Mouse (Mus musculus) natural killer cell, adult 2 months (primary cell): ENCODE data around the gene Pepd.

ENCODE experiments used
- DNase-seq, 2 experiments: peaks; one replicate each; pipeline ENCODE4 v3.0.0; 2022; ENCODE audit warnings: low spot score in 2 of 2

Gene Pepd

DNA sequence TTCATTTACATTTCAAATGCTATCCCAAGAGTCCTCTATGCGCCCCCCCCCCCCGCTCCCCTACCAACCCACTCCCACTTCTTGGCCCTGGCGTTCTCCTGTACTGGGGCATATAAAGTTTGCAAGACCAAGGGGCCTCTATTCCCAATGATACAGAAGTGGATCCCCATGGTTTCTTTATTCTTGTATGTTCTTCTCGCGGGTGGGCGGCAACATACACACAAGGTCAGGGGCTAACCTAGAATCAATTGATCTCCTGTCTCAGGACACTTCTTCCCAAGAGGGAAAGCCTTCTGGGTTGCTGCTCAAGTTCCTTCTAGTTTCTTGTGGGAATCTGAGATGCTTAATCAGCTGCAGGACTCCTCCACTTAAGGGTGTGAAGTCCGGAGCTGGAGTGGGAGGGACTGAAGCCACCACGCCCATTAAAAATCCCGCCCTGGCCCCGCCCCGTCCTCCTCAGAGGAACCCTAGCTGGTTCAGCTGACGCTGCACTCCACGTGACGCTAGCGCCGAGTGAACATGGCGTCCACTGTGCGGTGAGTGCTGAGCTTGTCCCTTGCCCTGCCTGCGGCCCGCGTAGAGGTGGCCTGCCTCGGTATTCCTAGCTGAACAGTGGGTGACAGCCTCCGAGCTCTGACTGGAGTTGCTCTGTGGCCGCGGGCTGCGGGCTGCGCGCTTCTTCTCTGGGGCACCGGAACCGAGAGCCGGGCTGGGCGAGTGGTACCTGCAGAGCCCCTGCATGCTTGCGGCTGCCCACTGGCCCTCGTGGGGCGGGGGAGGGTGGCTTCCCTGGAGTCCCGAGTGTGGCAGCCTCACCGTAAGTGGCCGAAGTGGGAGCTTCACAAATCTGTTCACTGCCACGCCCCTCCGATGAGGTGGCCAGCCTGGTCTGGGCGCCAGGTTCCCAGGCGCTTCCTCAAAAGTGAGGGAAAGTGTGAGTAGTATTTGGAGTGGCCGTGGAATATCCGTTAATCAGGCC is at the start of gene Pepd:
Gene Pepd (plus strand): TSS at position 461 of the 979 bp plus-strand sequence.
- peak; percentile 69 to 77 for DNase-seq

DNA sequence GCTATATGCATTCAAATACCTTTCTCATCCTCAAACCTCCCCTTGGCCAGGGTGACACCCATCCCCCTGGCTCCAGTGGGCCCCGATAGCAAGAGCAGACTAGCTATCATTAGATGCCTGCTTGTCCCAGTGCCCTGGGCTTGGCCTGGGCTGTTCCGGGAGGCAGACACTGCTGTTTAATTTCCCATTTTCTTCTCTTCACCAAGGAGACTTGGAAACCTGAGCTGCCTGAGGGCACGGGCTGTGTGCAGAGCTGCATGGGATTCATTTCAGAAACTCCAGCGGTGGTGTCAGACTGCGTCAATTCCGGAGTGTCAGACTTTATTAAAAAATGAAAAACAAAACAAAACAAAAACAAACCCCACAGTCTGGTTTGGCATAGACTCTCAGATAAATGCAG is 44.9 kb upstream of the Pepd start:
- no peak for DNase-seq

GRCm38 (mm10) chr7:34869693-34870092 is 42.5 kb upstream of the Pepd start:
- DNase-seq, result no peak

- no peak for DNase-seq
These were observed 35.4 kb upstream of the Pepd start for GRCm38 (mm10) chr7:34876787-34877186.

GRCm38 (mm10) chr7:34877820-34878219 is 34.4 kb upstream of the Pepd start:
- DNase-seq, result no peak

GRCm38 (mm10) chr7:34888441-34888840 is 23.7 kb upstream of the Pepd start:
- no peak for DNase-seq

DNA sequence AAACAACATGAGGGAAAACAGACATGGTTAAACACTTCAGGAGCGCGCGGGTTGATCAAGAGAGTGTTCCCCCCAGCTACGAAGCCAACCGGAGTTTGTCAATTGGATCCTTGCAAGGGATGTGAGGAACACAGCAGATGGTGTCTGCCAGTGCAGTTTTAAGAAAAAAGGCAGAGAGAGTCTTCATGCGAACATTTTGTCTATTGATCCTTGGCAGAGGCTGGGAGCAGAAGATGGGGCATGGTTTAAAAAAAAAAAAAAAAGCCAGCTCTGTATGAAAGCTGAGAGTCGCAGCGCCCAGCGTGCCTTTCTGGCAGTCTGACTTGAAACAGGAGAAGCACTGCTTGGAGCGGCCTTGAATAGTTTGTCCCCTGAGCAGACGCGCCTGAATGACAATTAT is 23.3 kb upstream of the Pepd start:
- DNase-seq, result no peak

DNA sequence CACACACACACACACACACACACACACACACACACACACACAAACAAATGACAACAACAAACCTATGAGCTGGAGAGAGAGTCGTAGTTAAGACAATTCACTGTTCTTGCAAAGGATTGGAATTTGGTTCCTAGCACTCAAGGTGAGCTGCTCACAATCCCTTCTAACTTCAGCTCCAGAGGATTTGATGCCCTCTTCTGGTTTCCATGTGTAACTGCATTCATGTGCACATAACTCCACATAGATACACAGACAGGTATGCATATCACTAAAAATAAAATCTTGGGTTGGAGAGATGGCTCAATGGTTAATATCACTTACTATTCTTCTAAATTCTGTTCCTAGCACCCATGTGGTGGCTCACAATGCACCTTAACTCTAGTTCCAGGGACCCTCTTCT is 19.3 kb upstream of the Pepd start:
- DNase-seq, result no peak

- DNase-seq, result no peak
These were observed 15.7 kb upstream of the Pepd start for GRCm38 (mm10) chr7:34896461-34896860.

GRCm38 (mm10) chr7:34897058-34897457 is 15.1 kb upstream of the Pepd start:
- no peak for DNase-seq

GRCm38 (mm10) chr7:34910096-34911066 is 1.8 kb upstream of the Pepd start:
- DNase-seq, result no peak

- no peak for DNase-seq
These were observed 1.8 kb downstream of the Pepd start for GRCm38 (mm10) chr7:34913956-34914355.

- no peak for DNase-seq
These were observed 3.4 kb downstream of the Pepd start for GRCm38 (mm10) chr7:34915555-34915954.

DNA sequence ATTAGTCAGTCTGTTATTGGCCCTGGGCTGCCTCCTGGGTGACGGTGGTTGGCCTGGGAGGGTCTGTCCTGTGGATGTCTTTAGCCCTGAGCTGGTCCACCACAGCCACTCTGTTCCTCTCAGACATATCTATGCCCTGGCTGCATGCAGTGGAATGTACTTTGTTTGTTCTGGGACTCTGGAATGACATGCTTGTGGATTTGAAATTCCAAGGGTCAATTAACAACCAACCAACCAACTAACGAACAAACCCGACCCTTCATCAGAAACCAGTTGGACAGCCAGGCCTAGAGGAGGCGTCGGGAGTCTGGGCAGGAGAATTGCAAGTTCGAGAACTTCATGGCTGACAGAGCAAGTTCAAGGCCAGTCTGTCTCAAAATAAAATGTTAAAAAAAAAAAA is 5.4 kb downstream of the Pepd start:
- DNase-seq, result no peak

GRCm38 (mm10) chr7:34917998-34918397 is 5.8 kb downstream of the Pepd start:
- DNase-seq, result no peak

- peak in 1 of 2 experiments; percentile 56 for DNase-seq
These were observed 6.2 kb downstream of the Pepd start for GRCm38 (mm10) chr7:34918416-34918815.

DNA sequence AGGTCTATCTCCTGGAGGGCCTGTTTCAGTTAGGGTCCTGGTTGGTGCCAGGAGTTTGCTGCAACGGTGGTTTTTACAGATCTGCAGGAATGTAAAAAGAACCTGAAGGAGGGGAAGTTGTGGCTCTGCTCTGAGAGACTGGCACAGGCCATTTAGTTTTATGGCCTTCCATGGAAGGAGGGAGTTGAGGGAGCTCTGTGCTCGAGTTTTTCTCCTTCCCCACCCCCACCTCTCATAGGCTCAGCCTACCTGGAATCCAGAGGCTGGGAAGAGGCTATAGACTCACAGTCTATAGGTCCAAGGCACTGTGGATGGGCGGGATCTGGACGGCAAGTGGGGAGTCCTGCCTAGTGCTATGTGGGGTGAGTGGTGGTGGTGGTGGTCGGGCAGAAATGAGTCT is 6.9 kb downstream of the Pepd start:
- no peak for DNase-seq

DNA sequence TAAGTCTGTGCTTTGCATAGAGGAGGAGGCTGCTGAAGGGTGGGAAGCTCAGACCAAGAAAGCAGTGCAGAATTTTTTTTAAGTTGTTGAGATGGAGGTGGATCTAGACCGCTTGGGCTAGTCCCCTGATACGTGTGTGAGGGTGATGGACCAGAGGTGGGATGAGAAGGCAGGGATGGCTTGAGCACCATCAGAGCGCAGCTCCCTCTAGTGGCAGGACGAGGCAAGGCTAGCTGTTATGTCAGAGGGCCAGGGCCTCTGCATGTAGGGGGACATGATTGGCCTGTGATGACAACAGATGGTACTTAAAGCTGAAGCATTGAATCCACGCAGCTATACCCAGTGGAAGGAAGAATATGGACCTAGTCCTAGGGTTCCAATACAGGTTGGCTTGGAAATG is 7.6 kb downstream of the Pepd start:
- DNase-seq, result peak; percentile 19 to 40

DNA sequence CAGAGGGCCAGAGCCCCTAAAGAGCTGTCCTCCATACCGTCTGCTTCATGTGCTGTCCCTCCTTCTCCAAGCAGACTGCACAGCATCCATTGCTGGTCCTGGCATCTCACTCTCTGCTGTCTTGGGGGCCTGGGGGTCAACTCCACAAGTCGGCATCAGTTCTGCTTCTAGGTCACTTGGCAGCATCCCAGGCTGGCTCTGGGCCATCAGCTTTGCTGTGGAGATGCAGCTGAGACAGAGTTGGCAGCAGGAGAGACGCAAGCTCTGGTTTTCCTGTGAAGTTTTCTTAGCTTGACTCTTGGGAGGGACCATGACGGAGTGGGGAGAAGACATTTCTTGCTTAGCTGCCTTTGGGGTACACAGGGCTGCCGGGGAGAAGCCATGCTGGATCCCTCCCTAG is 13.0 kb downstream of the Pepd start:
- DNase-seq, result no peak

DNA sequence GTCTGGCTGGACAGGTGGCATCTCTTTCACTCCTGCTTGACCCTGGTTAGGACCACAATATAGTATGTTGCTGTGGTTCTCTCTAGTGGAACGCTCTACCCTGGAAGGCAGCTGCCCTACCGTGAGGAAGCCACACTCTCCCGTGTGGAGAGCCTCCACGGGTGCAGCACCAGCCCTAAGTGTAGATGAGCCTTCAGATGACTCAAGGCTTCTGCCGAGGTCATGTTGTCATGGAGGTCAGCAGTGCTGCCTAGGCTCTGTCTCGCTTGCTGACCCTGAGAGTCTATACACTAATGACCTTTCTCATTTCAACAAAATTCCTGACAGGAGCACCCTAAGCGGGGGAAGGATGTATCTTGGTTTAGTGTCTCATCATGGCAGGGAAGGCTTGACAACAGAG is 13.8 kb downstream of the Pepd start:
- no peak for DNase-seq

DNA sequence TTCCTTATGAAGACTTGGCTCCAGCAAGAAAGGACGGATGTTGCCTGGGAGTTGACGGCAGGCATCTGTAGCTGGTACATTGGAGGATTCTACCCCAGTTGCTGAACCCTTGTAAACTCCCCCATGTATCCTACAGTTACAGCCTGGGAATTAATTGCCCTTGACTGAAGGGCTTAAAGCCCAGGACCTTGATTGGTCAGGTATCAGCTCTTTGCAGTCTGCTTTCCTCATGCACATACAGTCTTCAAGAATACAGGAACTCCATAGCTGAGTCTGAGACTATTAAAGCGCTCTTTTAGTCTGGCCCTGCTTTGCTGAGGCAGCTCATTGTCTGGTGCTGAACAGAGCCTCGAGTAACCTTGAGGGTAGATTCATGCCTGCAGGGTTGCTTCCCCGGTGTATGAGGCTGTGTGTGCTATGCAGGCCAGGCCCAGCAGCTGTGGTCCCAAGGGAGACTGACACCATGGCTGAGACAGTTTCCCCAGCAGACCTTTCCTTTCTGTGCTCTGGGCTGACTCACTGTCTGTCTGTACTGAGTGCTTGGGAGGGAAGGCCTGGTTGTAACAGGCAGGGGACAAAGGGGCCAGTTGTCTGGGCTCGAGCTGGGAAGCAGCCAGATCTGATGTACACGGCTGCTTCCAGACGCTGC is 17.6 kb downstream of the Pepd start:
- DNase-seq, result no peak

GRCm38 (mm10) chr7:34930263-34930757 is 18.1 kb downstream of the Pepd start:
- no peak for DNase-seq
